Mouse (Mus musculus) adrenal gland, postnatal 0 days (tissue): Measurements from ENCODE around the gene Morc4. TPM values are rescaled to one million over a fixed set of nuclear protein-coding genes. Genes with fewer than 3 reads are reported as not detected.

Experiments used
- polyA plus RNA-seq: library from polyadenylated mRNA; unstranded; fragments of >200 nt; fragmentation: Nextera tagmentation; extraction: Ambion mirVana; gene quantifications from 2 replicates; pipeline ENCODE4 v1.2.1, GENCODE M21; 2015

The Morc4 gene
- 4.7 TPM in 2 replicates for polyA plus RNA-seq

DNA sequence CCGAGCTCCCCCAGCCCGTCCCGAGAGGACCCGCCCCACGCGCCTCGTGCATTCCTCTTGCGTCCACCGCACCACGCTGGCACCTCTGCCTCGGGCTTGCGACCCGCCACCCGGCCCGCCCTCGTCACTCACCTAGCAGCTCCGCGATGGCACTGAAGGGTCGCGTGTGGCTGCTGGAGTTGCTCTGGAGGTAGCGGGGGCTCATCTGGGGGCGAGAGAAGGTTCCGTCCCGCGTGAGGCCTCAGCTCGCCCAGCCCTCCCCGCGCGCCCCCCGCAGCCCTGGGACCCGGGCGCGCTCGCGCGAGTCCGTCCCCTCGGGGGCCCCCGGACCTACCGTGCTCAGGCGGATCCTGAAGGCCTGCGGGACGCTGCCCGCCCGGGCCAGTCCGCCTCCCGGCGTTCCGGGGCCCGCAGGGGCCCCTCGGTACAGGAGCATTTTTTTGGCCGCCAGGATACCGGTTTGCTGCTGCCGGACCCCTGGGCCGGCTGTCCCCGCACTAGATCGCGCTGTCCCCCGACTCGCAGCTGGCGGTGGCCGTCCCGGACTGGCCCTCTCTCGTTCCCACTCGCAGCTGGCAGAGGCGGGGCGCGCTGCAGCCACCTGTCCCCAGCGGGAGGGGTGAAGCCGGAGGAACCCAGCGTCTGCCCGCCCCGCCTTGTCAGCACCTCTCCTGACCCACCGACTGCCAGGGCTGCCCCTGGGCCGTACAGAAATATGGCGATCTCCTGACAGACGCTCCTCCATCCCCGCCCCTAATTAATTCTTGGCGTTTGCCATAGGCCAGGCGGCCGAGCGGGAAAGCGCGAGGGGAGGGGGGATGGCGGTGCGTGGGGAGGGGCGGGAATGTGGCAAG lies at the start of gene Morc4:
Gene Morc4 (minus strand): TSS at position 740 of the 854 bp plus-strand sequence.

DNA sequence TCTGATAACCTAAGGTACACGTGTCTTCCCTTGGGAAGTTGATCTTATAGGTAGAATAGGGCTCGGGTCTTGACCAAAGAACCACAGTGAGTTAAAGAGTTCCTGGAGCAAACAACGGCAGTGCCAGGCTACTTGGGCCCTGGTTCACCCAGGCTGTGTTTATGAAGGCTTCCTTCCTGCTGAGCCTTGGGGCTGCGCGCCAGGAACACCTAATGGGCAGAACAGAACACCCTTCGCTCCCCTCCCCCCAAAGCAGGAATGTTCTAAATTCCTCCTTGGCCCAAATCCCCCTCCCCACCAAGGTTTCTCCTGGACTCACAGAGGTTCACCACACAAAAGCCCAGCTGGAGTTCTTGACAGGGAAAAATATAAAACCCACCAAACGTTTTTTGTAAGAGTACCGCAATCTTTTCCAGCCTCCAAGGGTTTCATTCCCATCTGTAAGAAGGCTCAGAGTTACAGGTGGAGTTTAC lies 71.0 kb downstream of the Morc4 start, which contains the start of gene Cldn2:
Gene Cldn2 (plus strand): TSS at position 423 of the 473 bp plus-strand sequence.

DNA sequence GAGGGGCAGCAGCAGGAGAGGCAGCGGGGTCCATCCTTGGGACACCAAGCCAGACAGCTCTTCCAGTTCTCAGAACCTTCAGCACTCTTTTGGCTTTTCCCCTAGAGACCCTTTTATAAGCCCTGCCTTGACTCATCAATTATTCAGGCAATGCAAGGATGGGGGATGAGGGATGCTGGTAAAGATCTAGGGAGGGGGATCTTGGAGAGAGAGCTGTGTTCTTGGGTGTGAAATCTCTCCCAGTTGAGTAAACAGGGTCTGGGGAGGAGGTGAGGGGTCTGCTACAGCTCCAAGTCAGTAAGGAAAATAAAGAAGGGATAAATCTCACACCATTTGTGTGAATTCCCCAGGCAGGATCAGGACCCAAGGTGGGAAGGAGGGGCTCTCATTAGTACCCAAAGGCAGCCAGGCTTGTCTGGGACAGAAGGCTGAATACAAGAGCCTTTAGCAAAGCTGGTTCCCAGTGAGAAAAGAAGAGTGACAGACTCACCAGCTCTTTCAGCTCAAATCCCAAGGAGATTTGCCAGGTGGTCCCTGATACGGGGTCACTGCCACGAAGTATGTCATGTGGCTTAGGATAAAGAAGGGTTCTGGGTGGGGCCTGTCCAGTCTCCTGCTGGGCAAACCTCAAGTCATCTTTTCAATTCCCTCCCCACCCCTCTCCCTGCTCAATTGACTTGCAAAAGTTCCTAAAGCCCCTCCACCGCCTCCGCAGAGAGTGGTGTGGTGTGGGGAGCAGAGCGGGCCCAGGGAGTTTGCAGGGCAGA lies 89.0 kb downstream of the Morc4 start, which contains the start of gene Ripply1:
Gene Ripply1 (minus strand): TSS at position 76 of the 767 bp plus-strand sequence.

Other genes starting within 250 kb of the Morc4 start
- gene Tbc1d8b, start 186.7 kb downstream of the Morc4 start, polyA plus RNA-seq: 1.4 and 2.0 TPM in 2 replicates
- gene Gm15013, start 157.2 kb downstream of the Morc4 start, polyA plus RNA-seq: not detected in 2 replicates
- not detected in 2 replicates for gene Ripply1, start 89.3 kb downstream of the Morc4 start, polyA plus RNA-seq
- gene Cldn2, start 70.8 kb downstream of the Morc4 start, polyA plus RNA-seq: 0.77 and 0.84 TPM in 2 replicates
- gene Rbm41, start 126.9 kb upstream of the Morc4 start, polyA plus RNA-seq: 1.7 and 3.0 TPM in 2 replicates
- gene Nup62cl, start 191.0 kb upstream of the Morc4 start, polyA plus RNA-seq: 23.1 and 32.7 TPM in 2 replicates
- not detected in 2 replicates for gene Pih1h3b, start 191.2 kb upstream of the Morc4 start, polyA plus RNA-seq